In genomic region chr13:60225736-60226135, GRCm38 (mm10) we compare ENCODE assay signal across 8 mouse cellular contexts. TPM values are rescaled to one million over a fixed set of nuclear protein-coding genes. Genes with fewer than 3 reads are reported as not detected.
DNase-seq lines count a peak whose midpoint lies in the region; ATAC-seq and TF ChIP-seq lines count a peak whose summit lies in the region.

No protein-coding gene starts in this region.

- no peak overlapping the region for H3K4me2 ChIP-seq in heart, postnatal 0 days (ENCODE audit: low read depth, low read length)
- peak overlapping the region; percentile 17; the same call in 1 of the 2 replicates for H3K4me2 ChIP-seq in limb, embryonic 15.5 days

- TF ChIP-seq POLR2A in brain, embryonic 14.5 days (IDR thresholded peaks at IDR 0.05; ENCODE audit: borderline replicate concordance, extremely low read depth, insufficient read depth, insufficient read length, poor library complexity, severe bottlenecking) = no peak

- no peak overlapping the region for H3K9ac ChIP-seq in heart, postnatal 0 days (replicated peaks; ENCODE audit: low read depth, low read length)
- no peak overlapping the region for H3K9ac ChIP-seq in limb, embryonic 15.5 days

- H3K27ac ChIP-seq in heart, postnatal 0 days (ENCODE audit: low read depth) = peak overlapping the region; percentile 51; the same call in 1 of the 2 replicates
- H3K27ac ChIP-seq in limb, embryonic 15.5 days = peak overlapping the region; percentile 89

- 26% methylated on average over 1 of the region's 1 CpGs for WGBS in heart, postnatal 0 days
- WGBS in limb, embryonic 15.5 days = 25% methylated on average over 1 of the region's 1 CpGs

- TF ChIP-seq EP300 in heart, postnatal 0 days (IDR thresholded peaks at IDR 0.05; ENCODE audit: low read depth) = no peak

- no peaks in the 10 kb centered on the region for H3K36me3 ChIP-seq in heart, postnatal 0 days (replicated peaks; ENCODE audit: control insufficient read depth, insufficient read depth, low read length)
- H3K36me3 ChIP-seq in limb, embryonic 15.5 days = no peaks in the 10 kb centered on the region

- 0 out of 2 replicates have a peak, but pooled peaks cover 6% of the 10 kb centered on the region for H3K4me1 ChIP-seq in heart, postnatal 0 days (ENCODE audit: control insufficient read depth, insufficient read depth)
- peaks cover 37% of the 10 kb centered on the region for H3K4me1 ChIP-seq in limb, embryonic 15.5 days

- TF ChIP-seq CTCF in brain, embryonic 14.5 days (IDR thresholded peaks at IDR 0.05; ENCODE audit: borderline replicate concordance, extremely low read depth, insufficient read depth, insufficient read length) = no peak
- no peak for TF ChIP-seq CTCF in heart, postnatal 0 days (IDR thresholded peaks at IDR 0.05; ENCODE audit: low read depth)

- no peak for ATAC-seq in heart, postnatal 0 days (ENCODE audit: insufficient read depth, low read depth)
- no peak for ATAC-seq in limb, embryonic 15.5 days (ENCODE audit: insufficient number of reproducible peaks, low FRiP score, low TSS enrichment, low read depth)

- DNase-seq in kidney, adult 11 months = peak; percentile 8
- DNase-seq in kidney, adult 18-20 months = no peak
- peak; percentile 54 for DNase-seq in brain, embryonic 14.5 days (ENCODE audit: low read depth)
- DNase-seq in heart, postnatal 0 days (ENCODE audit: low spot score) = no peak
- no peak for DNase-seq in gastrocnemius, postnatal 10 days
- no peak for DNase-seq in spleen, postnatal 36 days (ENCODE audit: low spot score in 2 of 2)
- DNase-seq in embryo, embryonic 10.5 days (ENCODE audit: low spot score) = no peak

- H3K4me3 ChIP-seq in heart, postnatal 0 days (ENCODE audit: low read depth, low read length) = no peak overlapping the region
- no peak overlapping the region for H3K4me3 ChIP-seq in limb, embryonic 15.5 days

- no peaks in the 10 kb centered on the region for H3K27me3 ChIP-seq in heart, postnatal 0 days (ENCODE audit: control insufficient read depth, insufficient read depth, low read length)
- H3K27me3 ChIP-seq in limb, embryonic 15.5 days = no peaks in the 10 kb centered on the region

- no peaks in the 10 kb centered on the region for H3K9me3 ChIP-seq in heart, postnatal 0 days (replicated peaks; ENCODE audit: control insufficient read depth, low read length)
- H3K9me3 ChIP-seq in limb, embryonic 15.5 days = no peaks in the 10 kb centered on the region

RNA-seq across cellular contexts. Expression of gene Gas1, which starts 48.6 kb away (rescaled TPM):
- 45.2 and 64.4 TPM in 2 replicates for polyA plus RNA-seq in brain, embryonic 14.5 days (2012; rRNA removed)
- 85.9 and 116 TPM in 2 replicates for total RNA-seq in heart, postnatal 0 days (2014; rRNA removed; ENCODE audit: low replicate concordance)
- 20.3 and 24.9 TPM in 2 replicates for polyA plus RNA-seq in heart, postnatal 0 days (2015; fragmentation: Nextera tagmentation; extraction: Ambion mirVana)
- polyA plus RNA-seq in limb, embryonic 15.5 days (2015; fragmentation: Nextera tagmentation; extraction: Ambion mirVana) = 233 and 299 TPM in 2 replicates
- 10 to 100 TPM; 68.7 to 70.5 TPM for total RNA-seq in gastrocnemius, postnatal 10 days (2021)

Comparison
In these comparisons a context has a peak if more than half of its experiments do, and no peak if none do; other contexts are left out.
1. DNase-seq: peak in kidney, adult 11 months (single experiment) and brain, embryonic 14.5 days (single experiment); none in kidney, adult 18-20 months (single experiment), heart, postnatal 0 days (single experiment), gastrocnemius, postnatal 10 days (single experiment), spleen, postnatal 36 days (0 of 2) and embryo, embryonic 10.5 days (single experiment).